Comparison of ENCODE assay signal across 7 mouse cellular contexts in genomic region chr11:44613411-44614180, GRCm38 (mm10). TPM values are rescaled to one million over a fixed set of nuclear protein-coding genes. Genes with fewer than 3 reads are reported as not detected.
DNase-seq lines count a peak whose midpoint lies in the region; ATAC-seq and TF ChIP-seq lines count a peak whose summit lies in the region.

No protein-coding gene starts in this region.

- peak overlapping the region; percentile 94 for H3K4me2 ChIP-seq in heart, embryonic 13.5 days
- H3K4me2 ChIP-seq in limb, embryonic 12.5 days, result peak overlapping the region; percentile 84
- peak overlapping the region; percentile 49 for H3K4me2 ChIP-seq in stomach, embryonic 16.5 days (ENCODE audit: low read depth, low read length)

- H3K36me3 ChIP-seq in ES-E14 (ENCODE audit: control insufficient read depth, insufficient read depth, low read length, poor library complexity, severe bottlenecking), result no peaks in the 10 kb centered on the region
- H3K36me3 ChIP-seq in heart, embryonic 13.5 days, result no peaks in the 10 kb centered on the region
- H3K36me3 ChIP-seq in limb, embryonic 12.5 days, result no peaks in the 10 kb centered on the region
- no peaks in the 10 kb centered on the region for H3K36me3 ChIP-seq in stomach, embryonic 16.5 days (ENCODE audit: control insufficient read depth, insufficient read depth, low read length)

- peaks cover 0 to 7% of the 10 kb centered on the region in 2 experiments; a peak in 2 of 4 replicates for H3K4me1 ChIP-seq in ES-E14 (ENCODE audit: control insufficient read depth in 2 of 2, insufficient read depth in 2 of 2, low read length in 2 of 2, poor library complexity in 1 of 2)
- H3K4me1 ChIP-seq in heart, embryonic 13.5 days, result peaks cover 36% of the 10 kb centered on the region
- H3K4me1 ChIP-seq in limb, embryonic 12.5 days (replicated peaks), result peaks cover 46% of the 10 kb centered on the region
- peaks cover 25% of the 10 kb centered on the region for H3K4me1 ChIP-seq in stomach, embryonic 16.5 days (ENCODE audit: control insufficient read depth, insufficient read depth, low read length)

- no peaks in the 10 kb centered on the region for H3K9me3 ChIP-seq in ES-E14 (ENCODE audit: control insufficient read depth, insufficient read depth, low read depth, low read length)
- no peaks in the 10 kb centered on the region for H3K9me3 ChIP-seq in heart, embryonic 13.5 days
- no peaks in the 10 kb centered on the region for H3K9me3 ChIP-seq in limb, embryonic 12.5 days
- no peaks in the 10 kb centered on the region for H3K9me3 ChIP-seq in stomach, embryonic 16.5 days (replicated peaks; ENCODE audit: control insufficient read depth, low read length)

- in situ Hi-C loops in ES-E14 (cut with MboI; ENCODE audit: low sequenced_read_pairs in 2 of 2, unreplicated experiment in 2 of 2), result loop anchor here (5.0 kb wide), 2 partner anchors 394 to 399 kb away; no protein-coding TSS in a partner anchor

- DNase-seq in A20 (ENCODE audit: low read depth, low spot score), result peak; percentile 83
- DNase-seq in ES-E14 (ENCODE audit: low read depth, low spot score), result no peak
- DNase-seq in layer of hippocampus, adult 8-10 months (ENCODE audit: low spot score in 2 of 2), result no peak
- DNase-seq in layer of hippocampus, postnatal 25 days (ENCODE audit: extremely low spot score in 1 of 2, low spot score in 1 of 2), result no peak

- H3K4me3 ChIP-seq in ES-E14 (ENCODE audit: insufficient read depth in 1 of 2, low read depth in 1 of 2, low read length in 2 of 2, poor library complexity in 1 of 2, severe bottlenecking in 1 of 2), result peak overlapping the region; percentile 45 to 56; a peak in 3 of 4 replicates
- peak overlapping the region; percentile 54 for H3K4me3 ChIP-seq in heart, embryonic 13.5 days
- peak overlapping the region; percentile 36 for H3K4me3 ChIP-seq in limb, embryonic 12.5 days (replicated peaks)
- peak overlapping the region; percentile 33 for H3K4me3 ChIP-seq in stomach, embryonic 16.5 days (replicated peaks; ENCODE audit: low read length)

- WGBS in heart, embryonic 13.5 days, result 5% methylated on average over 14 of the region's 14 CpGs
- 4% methylated on average over 14 of the region's 14 CpGs for WGBS in limb, embryonic 12.5 days
- 11% methylated on average over 14 of the region's 14 CpGs for WGBS in stomach, embryonic 16.5 days

- no peak overlapping the region for H3K27ac ChIP-seq in ES-E14 (ENCODE audit: insufficient read depth, low read depth, low read length, poor library complexity, severe bottlenecking)
- no peak overlapping the region for H3K27ac ChIP-seq in heart, embryonic 13.5 days (replicated peaks)
- no peak overlapping the region for H3K27ac ChIP-seq in limb, embryonic 12.5 days
- H3K27ac ChIP-seq in stomach, embryonic 16.5 days (ENCODE audit: low read length), result no peak overlapping the region

- H3K27me3 ChIP-seq in heart, embryonic 13.5 days (replicated peaks), result peaks cover 58% of the 10 kb centered on the region
- H3K27me3 ChIP-seq in limb, embryonic 12.5 days, result peaks cover 54% of the 10 kb centered on the region
- H3K27me3 ChIP-seq in stomach, embryonic 16.5 days (ENCODE audit: control insufficient read depth, insufficient read depth, low read length), result peaks cover 48% of the 10 kb centered on the region

- H3K9ac ChIP-seq in ES-E14 (ENCODE audit: insufficient read depth, low read depth, low read length, poor library complexity, severe bottlenecking), result 0 out of 2 replicates have a peak overlapping the region, but pooled peaks have one; percentile 22
- H3K9ac ChIP-seq in heart, embryonic 13.5 days, result peak overlapping the region; percentile 75
- H3K9ac ChIP-seq in limb, embryonic 12.5 days (replicated peaks), result peak overlapping the region; percentile 45
- H3K9ac ChIP-seq in stomach, embryonic 16.5 days (ENCODE audit: low read length), result peak overlapping the region; percentile 41

- no peak for ATAC-seq in heart, embryonic 13.5 days (ENCODE audit: extremely low read depth, insufficient number of reproducible peaks, low FRiP score, low TSS enrichment)
- ATAC-seq in limb, embryonic 12.5 days (ENCODE audit: insufficient number of reproducible peaks, insufficient read depth, low FRiP score, low TSS enrichment, low read depth), result no peak
- no peak for ATAC-seq in stomach, embryonic 16.5 days (ENCODE audit: insufficient read depth, low FRiP score)

TF ChIP-seq in ES-E14, 5 proteins besides CTCF, POLR2A, EP300 and RAD21:
- TF ChIP-seq HCFC1 (IDR thresholded peaks at IDR 0.05; ENCODE audit: borderline replicate concordance, insufficient read depth, low read length) (no peak), ZC3H11A (IDR thresholded peaks at IDR 0.05; ENCODE audit: borderline replicate concordance, low read depth, low read length) (no peak), ZNF384 (IDR thresholded peaks at IDR 0.05; ENCODE audit: low read depth, low read length) (no peak), MAFK (IDR thresholded peaks at IDR 0.05; ENCODE audit: insufficient read depth, low read depth, low read length) (no peak), CHD2 (IDR thresholded peaks at IDR 0.05; ENCODE audit: low read depth, low read length) (no peak)

RNA-seq across cellular contexts. Expression of gene Ebf1, which starts 3.5 kb away (rescaled TPM):
- 1.6 and 3.2 TPM in 2 replicates for total RNA-seq in ES-E14 (2012; rRNA removed)
- polyA plus RNA-seq in heart, embryonic 13.5 days (2015; fragmentation: Nextera tagmentation; extraction: Ambion mirVana), result 12.9 and 13.0 TPM in 2 replicates
- polyA plus RNA-seq in limb, embryonic 12.5 days (2016; fragmentation: Nextera tagmentation; extraction: Ambion mirVana), result 93.3 and 95.7 TPM in 2 replicates
- 11.5 and 12.4 TPM in 2 replicates for polyA plus RNA-seq in stomach, embryonic 16.5 days (2015; fragmentation: Nextera tagmentation; extraction: Ambion mirVana)
- 1 to 10 TPM; 2.8 to 5.3 (median 3.4) TPM for total RNA-seq in layer of hippocampus, adult 8-10 months (2022)
- total RNA-seq in layer of hippocampus, postnatal 25 days (2021), result 1 to 10 TPM; 3.5 to 4.6 TPM

Comparison
In these comparisons a context has a peak if more than half of its experiments do, and no peak if none do; other contexts are left out.
1. H3K9ac ChIP-seq: peak in every context shown above with its lines; median percentile 75 in heart, embryonic 13.5 days; 45 in limb, embryonic 12.5 days; 41 in stomach, embryonic 16.5 days; 22 in ES-E14.